Comparison of ENCODE assay signal across 19 mouse cellular contexts in genomic region chr6:94614346-94614745, GRCm38 (mm10).
"Had no signal": no experiment of that assay in that cellular context is flagged by ENCODE, and none has a peak within 500 bp of the region (broad histone marks: within the 10 kb centered on the region; RNA-seq: fewer than 3 reads in every experiment).

No protein-coding gene starts in this region.

- DNase-seq: lung, adult 18-20 months; lung, embryonic 14.5 days; lung, postnatal 10 days; lung, postnatal 4 days; midbrain, embryonic 14.5 days; retina, postnatal 1 day; right cerebral cortex, adult 18-20 months; right cerebral cortex, postnatal 25 days; right cerebral cortex, postnatal 4 days; spleen, adult 18-20 months; thymus, adult 18-20 months; thymus, postnatal 14 days; thymus, postnatal 36 days had no signal

- H3K4me3 ChIP-seq: midbrain, embryonic 10.5 days; midbrain, embryonic 12.5 days; myocyte; neural tube, embryonic 13.5 days; neural tube, embryonic 15.5 days had no signal

- H3K9me3 ChIP-seq: midbrain, embryonic 10.5 days; midbrain, embryonic 12.5 days; neural tube, embryonic 13.5 days; neural tube, embryonic 15.5 days had no signal

- H3K27me3 ChIP-seq: midbrain, embryonic 12.5 days; neural tube, embryonic 13.5 days; neural tube, embryonic 15.5 days had no signal

- H3K9ac ChIP-seq: lung, embryonic 14.5 days; midbrain, embryonic 12.5 days; neural tube, embryonic 13.5 days; neural tube, embryonic 15.5 days had no signal

- H3K4me2 ChIP-seq: lung, embryonic 14.5 days; midbrain, embryonic 12.5 days; neural tube, embryonic 13.5 days; neural tube, embryonic 15.5 days had no signal

- ATAC-seq: midbrain, embryonic 16.5 days had no signal

- H3K27ac ChIP-seq: midbrain, embryonic 10.5 days; midbrain, embryonic 12.5 days; neural tube, embryonic 13.5 days; neural tube, embryonic 15.5 days had no signal

- H3K4me1 ChIP-seq: midbrain, embryonic 10.5 days had no signal
